Mouse (Mus musculus) liver, embryonic 11.5 days (tissue): ENCODE results near the gene Iffo1. TPM values are rescaled to one million over a fixed set of nuclear protein-coding genes. Genes with fewer than 3 reads are reported as not detected.
A peak's percentile ranks its signal among the peaks of the same experiment; 100 is the strongest.

ENCODE experiments used
- ATAC-seq: fragments of 200-750 bp; cut with Nextera tagmentation; replicated peaks from 2 replicates; pipeline ENCODE4 v1.8.0; 2017; ENCODE audit warnings: moderate number of reproducible peaks, mild to moderate bottlenecking, moderate TSS enrichment, moderate library complexity; ENCODE audit not compliant: low FRiP score
- DNase-seq: peaks from one replicate; pipeline ENCODE4 v3.0.0-alpha.2; 2017; ENCODE audit warnings: low spot score
- H3K27ac ChIP-seq: fragments of 300-500 bp; sonication (generic); 2 replicates; pipeline ENCODE4 v1.5.1; 2014; ENCODE audit warnings: mild to moderate bottlenecking, low read depth, low read length, control low read depth
- H3K27me3 ChIP-seq: fragments of 300-500 bp; sonication (generic); replicated peaks from 2 replicates; pipeline ENCODE4 v1.6.1; 2014; ENCODE audit warnings: low read length, mixed read lengths; ENCODE audit not compliant: control insufficient read depth, insufficient read depth
- H3K36me3 ChIP-seq: fragments of 300-500 bp; sonication (generic); 2 replicates; pipeline ENCODE4 v1.6.1; 2014; ENCODE audit warnings: mild to moderate bottlenecking, low read length, moderate library complexity, mixed read lengths; ENCODE audit not compliant: control insufficient read depth, insufficient read depth
- H3K4me1 ChIP-seq: fragments of 300-500 bp; sonication (generic); replicated peaks from 2 replicates; pipeline ENCODE4 v1.6.1; 2014; ENCODE audit warnings: low read length, mixed read lengths; ENCODE audit not compliant: control insufficient read depth, insufficient read depth
- H3K4me2 ChIP-seq: fragments of 300-500 bp; sonication (generic); 2 replicates; pipeline ENCODE4 v1.6.1; 2014; ENCODE audit warnings: mild to moderate bottlenecking, control low read depth, moderate library complexity
- H3K4me3 ChIP-seq: fragments of 300-500 bp; sonication (generic); 2 replicates; pipeline ENCODE4 v1.5.1; 2014; ENCODE audit warnings: low read depth, low read length, control low read depth
- H3K9ac ChIP-seq: fragments of 300-500 bp; sonication (generic); 2 replicates; pipeline ENCODE4 v1.6.1; 2014; ENCODE audit warnings: low read depth, low read length, control low read depth
- H3K9me3 ChIP-seq: fragments of 300-500 bp; sonication (generic); 2 replicates; pipeline ENCODE4 v1.6.1; 2016; ENCODE audit warnings: low read length, inconsistent platforms, mixed read lengths; ENCODE audit not compliant: control insufficient read depth
- WGBS: fragments of 180-500 bp; shearing (Covaris S2); extraction: QIAGEN DNeasy Blood & Tissue Kit; methylation state at CpG from one replicate; pipeline ENCODE4 v1.1.7; 2014; 5-methylcytosine and 5-hydroxymethylcytosine counted together
- polyA plus RNA-seq: library from polyadenylated mRNA; unstranded; fragments of >200 nt; fragmentation: Nextera tagmentation; extraction: Ambion mirVana; gene quantifications from 2 replicates; pipeline ENCODE4 v1.2.1, GENCODE M21; 2014

Iffo1 gene
- polyA plus RNA-seq, 1 experiment from 2014 or later, result 9.9 TPM

- whole genome bisulfite sequencing, result 18% methylated on average over 10 of the region's 10 CpGs
- H3K9ac ChIP-seq, result peak overlapping the region; percentile 83
- ATAC-seq, result peak; percentile 17; the same call in 1 of the 2 replicates
Observed at GRCm38 (mm10) chr6:125166861-125167650, 22.0 kb downstream of the Iffo1 start.

GRCm38 (mm10) chr6:125168086-125168485 is 23.0 kb downstream of the Iffo1 start:
- Histone ChIP-seq H3K4me2 (no peak overlapping the region; the same call in 1 of the 2 replicates), H3K9ac (peak overlapping the region; percentile 83), H3K9me3 (no peaks in the 10 kb centered on the region), H3K36me3 (peaks cover 66% of the 10 kb centered on the region), H3K4me3 (no peak overlapping the region), H3K27me3 (no peaks in the 10 kb centered on the region), H3K4me1 (peaks cover 27% of the 10 kb centered on the region), H3K27ac (no peak overlapping the region)
- ATAC-seq (no peak), DNase-seq (no peak)
- WGBS, result 92% methylated on average over 14 of the region's 14 CpGs

More at GRCm38 (mm10) chr6:125166861-125167650, 22.0 kb downstream of the Iffo1 start:
- H3K9me3 ChIP-seq, result no peaks in the 10 kb centered on the region
- no peaks in the 10 kb centered on the region for H3K27me3 ChIP-seq
- peak overlapping the region; percentile 87 for H3K4me3 ChIP-seq
- H3K27ac ChIP-seq, result peak overlapping the region; percentile 97
- DNase-seq, result peak; percentile 69
- peaks cover 27% of the 10 kb centered on the region for H3K4me1 ChIP-seq
- H3K4me2 ChIP-seq, result peak overlapping the region; percentile 96
- H3K36me3 ChIP-seq, result peaks cover 59% of the 10 kb centered on the region

GRCm38 (mm10) chr6:125170194-125170593 is 25.2 kb downstream of the Iffo1 start:
- Histone ChIP-seq H3K4me1 (peaks cover 17% of the 10 kb centered on the region), H3K4me2 (no peak overlapping the region), H3K27ac (no peak overlapping the region), H3K9ac (no peak overlapping the region), H3K27me3 (no peaks in the 10 kb centered on the region), H3K36me3 (peaks cover 73% of the 10 kb centered on the region), H3K4me3 (no peak overlapping the region), H3K9me3 (no peaks in the 10 kb centered on the region)
- ATAC-seq, result no peak
- no peak for DNase-seq
- 83% methylated on average over 6 of the region's 6 CpGs for WGBS

GRCm38 (mm10) chr6:125172474-125172873 is 27.4 kb downstream of the Iffo1 start:
- Histone ChIP-seq H3K4me3 (no peak overlapping the region), H3K36me3 (peaks cover 92% of the 10 kb centered on the region), H3K27ac (no peak overlapping the region), H3K4me2 (no peak overlapping the region), H3K9ac (no peak overlapping the region), H3K9me3 (no peaks in the 10 kb centered on the region), H3K4me1 (peaks cover 6% of the 10 kb centered on the region), H3K27me3 (no peaks in the 10 kb centered on the region)
- 79% methylated on average over 2 of the region's 2 CpGs for WGBS
- ATAC-seq, result no peak
- DNase-seq, result no peak

- no peaks in the 10 kb centered on the region for H3K27me3 ChIP-seq
- no peaks in the 10 kb centered on the region for H3K9me3 ChIP-seq
- ATAC-seq (no peak), DNase-seq (no peak)
- WGBS, result 94% methylated on average over 7 of the region's 7 CpGs
- no peak overlapping the region for H3K4me2 ChIP-seq
- H3K27ac ChIP-seq, result no peak overlapping the region
- no peak overlapping the region for H3K4me3 ChIP-seq
- H3K36me3 ChIP-seq, result peaks cover 94% of the 10 kb centered on the region
- H3K9ac ChIP-seq, result no peak overlapping the region
- H3K4me1 ChIP-seq, result no peaks in the 10 kb centered on the region
Observed at GRCm38 (mm10) chr6:125173256-125173655, 28.2 kb downstream of the Iffo1 start.

- ATAC-seq (no peak), DNase-seq (no peak)
- Histone ChIP-seq H3K9me3 (no peaks in the 10 kb centered on the region), H3K27ac (no peak overlapping the region), H3K9ac (no peak overlapping the region), H3K4me3 (no peak overlapping the region), H3K4me2 (no peak overlapping the region), H3K36me3 (peaks cover 92% of the 10 kb centered on the region), H3K27me3 (no peaks in the 10 kb centered on the region), H3K4me1 (no peaks in the 10 kb centered on the region)
- WGBS, result 90% methylated on average over 5 of the region's 5 CpGs
Observed at GRCm38 (mm10) chr6:125175469-125175868, 30.4 kb downstream of the Iffo1 start.

GRCm38 (mm10) chr6:125179601-125180000 is 34.6 kb downstream of the Iffo1 start:
- no peak overlapping the region for H3K4me2 ChIP-seq
- no peaks in the 10 kb centered on the region for H3K27me3 ChIP-seq
- H3K36me3 ChIP-seq, result peaks cover 87% of the 10 kb centered on the region
- H3K9me3 ChIP-seq, result no peaks in the 10 kb centered on the region
- ATAC-seq, result no peak
- DNase-seq, result no peak
- no peak overlapping the region for H3K9ac ChIP-seq
- 92% methylated on average over 7 of the region's 7 CpGs for WGBS
- H3K4me1 ChIP-seq, result no peaks in the 10 kb centered on the region
- H3K27ac ChIP-seq, result no peak overlapping the region
- H3K4me3 ChIP-seq, result no peak overlapping the region

GRCm38 (mm10) chr6:125182133-125182532 is 37.1 kb downstream of the Iffo1 start:
- no peak for ATAC-seq
- DNase-seq, result no peak
- H3K27ac ChIP-seq, result no peak overlapping the region
- 86% methylated on average over 5 of the region's 5 CpGs for WGBS
- no peak overlapping the region for H3K4me3 ChIP-seq
- no peaks in the 10 kb centered on the region for H3K27me3 ChIP-seq
- no peak overlapping the region for H3K4me2 ChIP-seq
- no peak overlapping the region for H3K9ac ChIP-seq
- H3K9me3 ChIP-seq, result no peaks in the 10 kb centered on the region
- H3K36me3 ChIP-seq, result peaks cover 90% of the 10 kb centered on the region
- no peaks in the 10 kb centered on the region for H3K4me1 ChIP-seq

GRCm38 (mm10) chr6:125186203-125186602 is 41.2 kb downstream of the Iffo1 start:
- Histone ChIP-seq H3K27me3 (no peaks in the 10 kb centered on the region), H3K36me3 (peaks cover 78% of the 10 kb centered on the region), H3K27ac (no peak overlapping the region), H3K9ac (no peak overlapping the region), H3K4me3 (no peak overlapping the region), H3K4me1 (peaks cover 3% of the 10 kb centered on the region; the same call in 1 of the 2 replicates), H3K9me3 (no peaks in the 10 kb centered on the region), H3K4me2 (no peak overlapping the region)
- ATAC-seq, result no peak
- no peak for DNase-seq
- WGBS, result 94% methylated on average over 10 of the region's 10 CpGs
